Mouse (Mus musculus) CH12.LX (cell line): Measurements from ENCODE around the gene Atp6v1g3.

Source experiments
- CTCF ChIP-seq, 2 experiments: IDR thresholded peaks in 1 of 2; conservative IDR thresholded peaks in 1 of 2; 2 replicates each; pipeline ENCODE4 v1.5.1; 2011 to 2012; ENCODE audit warnings: low read depth in 2 of 2, low read length in 2 of 2, improper control_type of control experiment in 1 of 2, inconsistent platforms in 1 of 2, mild to moderate bottlenecking in 1 of 2, moderate library complexity in 1 of 2
- ELF1 ChIP-seq: IDR thresholded peaks from 2 replicates; pipeline ENCODE4 v1.6.1; 2014; ENCODE audit warnings: low read depth, mild to moderate bottlenecking, inconsistent platforms, low read length, improper control_type of control experiment
- HCFC1 ChIP-seq: IDR thresholded peaks from 2 replicates; pipeline ENCODE4 v1.6.1; 2012; ENCODE audit warnings: low read depth, mild to moderate bottlenecking, inconsistent platforms, low read length, improper control_type of control experiment
- MAFK ChIP-seq: IDR thresholded peaks from 2 replicates; pipeline ENCODE4 v1.6.1; 2011; ENCODE audit warnings: low read length, improper control_type of control experiment; ENCODE audit not compliant: insufficient replicate concordance
- MAX ChIP-seq: IDR thresholded peaks from 2 replicates; pipeline ENCODE4 v1.6.1; 2011; ENCODE audit warnings: low read length, improper control_type of control experiment
- MXI1 ChIP-seq: IDR thresholded peaks from 2 replicates; pipeline ENCODE4 v1.6.1; 2011; ENCODE audit warnings: mild to moderate bottlenecking, low read depth, low read length, improper control_type of control experiment
- NELFE ChIP-seq: IDR thresholded peaks from 2 replicates; pipeline ENCODE4 v1.6.1; 2011; ENCODE audit warnings: low read depth, low read length, improper control_type of control experiment
- POLR2A ChIP-seq: IDR thresholded peaks from 2 replicates; pipeline ENCODE4 v1.6.1; 2011; ENCODE audit warnings: low read depth, mild to moderate bottlenecking, improper control_type of control experiment, low read length
- SIN3A ChIP-seq: IDR thresholded peaks from 2 replicates; pipeline ENCODE4 v1.6.1; 2012; ENCODE audit warnings: low read length, improper control_type of control experiment, inconsistent platforms
- UBTF ChIP-seq: IDR thresholded peaks from 2 replicates; pipeline ENCODE4 v1.6.1; 2012; ENCODE audit warnings: low read depth, mild to moderate bottlenecking, inconsistent platforms, low read length, improper control_type of control experiment, moderate library complexity
- USF2 ChIP-seq: conservative IDR thresholded peaks from 2 replicates; pipeline ENCODE4 v1.6.1; 2011; ENCODE audit warnings: low read depth, low read length, improper control_type of control experiment
- ZC3H11A ChIP-seq: IDR thresholded peaks from 2 replicates; pipeline ENCODE4 v1.6.1; 2012; ENCODE audit warnings: low read depth, mild to moderate bottlenecking, inconsistent platforms, low read length, improper control_type of control experiment

- TF ChIP-seq ELF1 (no peak), NELFE (no peak), USF2 (no peak), POLR2A (no peak), SIN3A (no peak), ZC3H11A (no peak), CTCF (conservative IDR thresholded peaks at IDR 0.05 in 1 of 2, IDR thresholded peaks at IDR 0.05 in 1 of 2; ENCODE audit: low read depth in 2 of 2, low read length in 2 of 2) (no peak), MXI1 (no peak), MAX (no peak), MAFK (no peak), HCFC1 (no peak), UBTF (no peak)
These were observed 24.8 kb upstream of the Atp6v1g3 start for GRCm38 (mm10) chr1:138248770-138249169.
